Mouse (Mus musculus) brown adipose tissue, adult 24 weeks (tissue): ENCODE data around the gene Atp8a2. TPM values are rescaled to one million over a fixed set of nuclear protein-coding genes. Genes with fewer than 3 reads are reported as not detected.

Experiments used
- H3K27ac ChIP-seq: fragments of 200-500 bp; replicated peaks from 2 replicates; pipeline ENCODE4 v1.5.1; 2012; ENCODE audit warnings: low read depth, mild to moderate bottlenecking, low read length
- H3K4me1 ChIP-seq: fragments of 200-500 bp; 2 replicates; pipeline ENCODE4 v1.6.1; 2012; ENCODE audit warnings: low read length, mixed read lengths; ENCODE audit not compliant: control insufficient read depth, insufficient read depth, insufficient read length
- H3K4me3 ChIP-seq: fragments of 200-500 bp; 2 replicates; pipeline ENCODE4 v1.5.1; 2012; ENCODE audit warnings: low read depth, mild to moderate bottlenecking, low read length, moderate library complexity; ENCODE audit not compliant: insufficient read depth
- polyA plus RNA-seq: library from polyadenylated mRNA; stranded (reverse); fragments of >200 nt; gene quantifications from 2 replicates; pipeline ENCODE4 v1.2.4, GENCODE M21; 2012; ENCODE audit not compliant: missing spikeins, insufficient read depth, insufficient read length

Gene Atp8a2
- polyA plus RNA-seq, 1 experiment = not detected

GRCm38 (mm10) chr14:59988860-59989259 lies 208.1 kb downstream of the Atp8a2 start:
- no peaks in the 10 kb centered on the region for H3K4me1 ChIP-seq
- no peak overlapping the region for H3K27ac ChIP-seq

GRCm38 (mm10) chr14:59987975-59988374 lies 209.0 kb downstream of the Atp8a2 start:
- Histone ChIP-seq H3K27ac (no peak overlapping the region), H3K4me3 (no peak overlapping the region), H3K4me1 (no peaks in the 10 kb centered on the region)

More at GRCm38 (mm10) chr14:59988860-59989259, 208.1 kb downstream of the Atp8a2 start:
- H3K4me3 ChIP-seq = no peak overlapping the region

GRCm38 (mm10) chr14:59978007-59978406 lies 219.0 kb downstream of the Atp8a2 start:
- Histone ChIP-seq H3K4me3 (no peak overlapping the region), H3K4me1 (no peaks in the 10 kb centered on the region), H3K27ac (no peak overlapping the region)

- Histone ChIP-seq H3K4me3 (no peak overlapping the region), H3K27ac (no peak overlapping the region), H3K4me1 (no peaks in the 10 kb centered on the region)
These were observed 225.7 kb downstream of the Atp8a2 start for GRCm38 (mm10) chr14:59971221-59971730.

GRCm38 (mm10) chr14:59969485-59970134 lies 227.4 kb downstream of the Atp8a2 start:
- Histone ChIP-seq H3K27ac (no peak overlapping the region), H3K4me1 (no peaks in the 10 kb centered on the region), H3K4me3 (no peak overlapping the region)

GRCm38 (mm10) chr14:59967847-59968550 lies 229.0 kb downstream of the Atp8a2 start:
- H3K4me3 ChIP-seq = no peak overlapping the region
- H3K4me1 ChIP-seq = no peaks in the 10 kb centered on the region
- H3K27ac ChIP-seq = no peak overlapping the region

- Histone ChIP-seq H3K4me1 (no peaks in the 10 kb centered on the region), H3K27ac (no peak overlapping the region), H3K4me3 (no peak overlapping the region)
These were observed 230.0 kb downstream of the Atp8a2 start for GRCm38 (mm10) chr14:59966981-59967380.

- no peaks in the 10 kb centered on the region for H3K4me1 ChIP-seq
- no peak overlapping the region for H3K4me3 ChIP-seq
These were observed 232.4 kb downstream of the Atp8a2 start for GRCm38 (mm10) chr14:59964569-59964968.

GRCm38 (mm10) chr14:59960961-59961360 lies 236.0 kb downstream of the Atp8a2 start:
- Histone ChIP-seq H3K4me3 (no peak overlapping the region), H3K27ac (no peak overlapping the region), H3K4me1 (no peaks in the 10 kb centered on the region)

More at GRCm38 (mm10) chr14:59964569-59964968, 232.4 kb downstream of the Atp8a2 start:
- H3K27ac ChIP-seq = no peak overlapping the region

- no peak overlapping the region for H3K4me3 ChIP-seq
- no peak overlapping the region for H3K27ac ChIP-seq
- no peaks in the 10 kb centered on the region for H3K4me1 ChIP-seq
These were observed 236.6 kb downstream of the Atp8a2 start for GRCm38 (mm10) chr14:59960214-59960890.

GRCm38 (mm10) chr14:59959723-59960122 lies 237.3 kb downstream of the Atp8a2 start:
- H3K4me1 ChIP-seq = no peaks in the 10 kb centered on the region
- H3K4me3 ChIP-seq = no peak overlapping the region
- H3K27ac ChIP-seq = no peak overlapping the region

GRCm38 (mm10) chr14:59949983-59950382 lies 247.0 kb downstream of the Atp8a2 start:
- no peak overlapping the region for H3K4me3 ChIP-seq
- no peaks in the 10 kb centered on the region for H3K4me1 ChIP-seq
- H3K27ac ChIP-seq = no peak overlapping the region

GRCm38 (mm10) chr14:59942864-59943611 lies 253.9 kb downstream of the Atp8a2 start:
- Histone ChIP-seq H3K27ac (no peak overlapping the region), H3K4me1 (no peaks in the 10 kb centered on the region), H3K4me3 (no peak overlapping the region)

GRCm38 (mm10) chr14:59942199-59942598 lies 254.8 kb downstream of the Atp8a2 start:
- H3K4me3 ChIP-seq = no peak overlapping the region
- H3K27ac ChIP-seq = no peak overlapping the region
- H3K4me1 ChIP-seq = no peaks in the 10 kb centered on the region

GRCm38 (mm10) chr14:59932355-59932754 lies 264.6 kb downstream of the Atp8a2 start:
- H3K4me1 ChIP-seq = no peaks in the 10 kb centered on the region
- H3K27ac ChIP-seq = no peak overlapping the region
- H3K4me3 ChIP-seq = no peak overlapping the region
